Mouse (Mus musculus) CD4-positive, CD25-positive, alpha-beta regulatory T cell, adult 2 months (primary cell): Measurements from ENCODE around the gene Ccdc130.

ENCODE experiments used
- DNase-seq: peaks from one replicate; pipeline ENCODE4 v3.0.0-alpha.2; 2012; ENCODE audit warnings: low read depth, low spot score

Ccdc130 gene

DNA sequence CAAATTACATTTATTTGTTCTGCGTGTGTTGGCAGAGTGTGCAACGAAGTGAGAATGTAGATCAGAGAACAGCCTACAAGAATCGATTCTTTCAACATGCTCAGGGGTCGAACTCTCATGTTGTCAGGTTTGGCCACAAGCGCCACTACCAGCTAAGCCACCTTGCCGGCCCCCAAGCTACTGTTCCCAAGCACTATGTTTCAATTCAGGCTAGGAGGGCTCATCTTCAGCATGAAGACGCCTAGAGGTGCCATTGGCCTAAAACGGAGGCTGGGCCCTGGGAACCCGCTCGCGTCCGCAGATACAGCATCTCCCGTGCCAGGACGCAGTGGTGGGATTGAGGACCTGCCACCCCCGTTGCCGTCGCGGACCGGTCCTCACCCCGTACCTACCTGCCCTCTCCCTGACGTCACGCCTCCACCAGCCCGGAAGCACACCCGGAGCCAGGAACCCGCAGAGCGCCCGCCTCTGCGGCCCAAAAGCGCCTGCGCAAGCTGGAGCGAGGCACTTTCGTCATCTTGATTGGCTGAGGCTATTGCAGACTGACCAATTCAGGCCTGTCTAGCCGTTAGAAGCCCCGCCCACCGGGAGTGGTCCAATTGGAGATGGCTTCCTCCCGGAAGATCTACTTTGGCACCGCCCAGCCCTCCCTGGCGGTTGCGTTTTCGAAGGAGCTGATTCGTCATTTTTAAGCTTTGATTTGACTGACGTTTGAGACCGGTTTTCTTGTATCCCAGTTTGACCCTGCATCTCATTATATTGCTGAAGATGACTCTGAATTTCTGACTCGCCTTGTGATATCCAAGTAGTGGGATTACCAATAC lies at the start of gene Ccdc130:
TSS of gene Ccdc130 (minus strand) at position 431 of the 824 bp plus-strand sequence.
- peak; percentile 100 for DNase-seq

DNA sequence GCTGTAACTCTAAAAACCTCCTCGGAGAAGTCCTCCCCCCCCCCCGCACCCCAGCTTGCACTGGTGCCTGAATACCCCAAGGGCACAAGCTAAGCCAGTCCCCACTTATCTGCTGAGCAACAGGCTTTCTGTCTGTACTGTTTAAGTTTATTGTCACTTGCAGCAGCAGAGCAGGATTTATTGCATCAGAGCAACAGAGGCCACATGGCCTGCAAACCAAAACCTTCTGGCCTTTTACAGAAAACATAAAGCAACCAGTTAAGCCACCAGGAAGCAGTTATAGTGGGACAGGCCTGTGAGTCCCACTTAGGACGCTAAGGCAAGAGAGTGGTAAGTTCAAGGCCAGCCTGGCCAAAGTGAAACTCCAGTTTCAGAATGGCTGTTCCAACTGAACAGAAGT lies 38.2 kb upstream of the Ccdc130 start:
- no peak for DNase-seq

DNA sequence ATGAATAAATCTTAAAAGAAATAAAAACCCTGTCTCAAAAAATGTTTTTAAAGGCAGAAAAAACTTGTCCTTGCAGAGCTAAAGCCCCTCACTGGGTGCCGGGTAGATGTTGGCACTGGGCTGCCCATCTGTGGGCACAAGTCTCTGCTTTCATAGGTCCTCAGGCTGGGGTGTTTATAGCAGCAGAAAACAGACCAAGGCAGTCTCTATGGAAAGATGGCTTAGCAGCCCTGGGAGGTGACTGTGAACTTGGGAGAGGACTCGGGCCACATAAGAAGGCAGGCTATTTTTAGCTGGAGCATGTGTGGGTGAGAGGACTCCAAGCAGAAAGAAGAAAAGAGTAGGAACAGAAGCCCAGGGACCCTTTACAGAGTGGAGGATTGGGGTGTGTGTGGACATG lies 33.8 kb upstream of the Ccdc130 start:
- DNase-seq, result no peak

DNA sequence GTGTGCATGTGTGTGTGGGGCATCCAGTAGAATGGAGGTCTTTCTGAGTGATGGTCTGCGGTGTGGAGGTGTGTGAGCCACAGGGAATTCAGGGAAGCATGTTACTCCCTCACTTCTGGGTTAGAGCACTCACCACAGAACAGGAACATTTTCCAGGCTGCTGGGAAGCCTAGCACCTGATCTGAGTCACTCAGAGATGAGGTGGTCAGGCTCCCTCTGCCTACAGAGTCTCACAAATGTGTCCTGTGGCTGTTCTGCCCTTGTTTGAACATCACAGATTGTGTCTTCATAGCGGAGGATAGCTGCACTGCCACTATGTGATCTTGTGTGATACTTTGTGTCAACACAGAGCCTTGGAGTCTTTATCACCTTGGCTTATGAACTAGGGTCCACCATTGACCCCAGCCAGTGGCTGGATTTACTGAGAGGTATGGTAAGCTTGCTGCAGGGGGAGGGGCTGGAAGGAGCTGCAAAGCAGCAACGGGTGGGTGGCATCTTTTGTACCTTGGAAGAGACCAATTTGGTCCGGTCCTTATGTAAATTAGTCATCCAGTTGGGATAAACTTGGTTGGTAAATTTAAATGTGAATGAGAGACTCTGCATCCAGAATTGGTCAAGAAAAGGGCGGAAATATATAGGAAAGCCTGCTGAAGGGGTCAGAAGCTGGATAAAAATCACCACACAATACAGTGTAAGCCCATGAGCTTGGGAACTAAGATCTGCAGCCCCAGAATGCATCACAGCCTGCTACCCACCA lies 27.0 kb upstream of the Ccdc130 start:
- DNase-seq, result no peak

DNA sequence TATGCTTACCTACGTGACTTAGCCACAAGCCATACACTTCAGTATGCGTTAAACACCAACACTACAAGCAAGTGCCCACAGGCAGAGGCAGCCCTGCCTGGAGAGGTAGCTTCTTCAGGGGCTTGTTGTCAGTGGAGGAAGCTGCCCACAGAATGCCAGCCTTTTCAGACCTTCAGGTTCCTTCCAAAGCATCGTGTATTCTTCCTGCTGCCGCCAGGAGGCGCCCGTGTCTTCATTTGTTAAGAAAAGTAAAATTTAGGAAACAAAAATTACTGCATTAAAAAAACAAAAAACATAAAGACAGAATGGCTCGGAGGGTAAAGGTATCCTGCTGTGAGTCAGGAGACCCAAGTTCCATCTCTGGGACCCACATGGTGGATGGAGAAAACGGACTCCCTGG lies 21.5 kb upstream of the Ccdc130 start:
- DNase-seq, result peak; percentile 81

DNA sequence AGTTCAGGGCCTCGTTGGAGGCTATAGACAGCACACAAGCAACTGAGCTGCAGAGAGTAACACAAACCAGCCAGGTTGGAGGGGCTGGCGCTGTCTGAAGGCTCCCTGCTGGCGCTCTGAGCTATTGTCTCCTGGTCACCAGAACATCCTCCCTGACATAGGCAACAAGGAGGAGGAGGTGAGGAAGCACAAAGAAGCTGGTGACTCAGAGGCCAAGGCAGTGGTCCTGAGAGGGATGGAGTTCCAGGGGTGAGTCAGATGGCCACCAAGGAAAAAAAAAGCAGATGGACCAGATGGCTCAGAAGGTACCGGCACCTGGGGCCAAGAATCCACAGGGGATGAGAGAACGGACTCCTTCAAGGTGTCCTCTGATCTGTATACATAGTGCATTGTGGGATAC lies 20.9 kb upstream of the Ccdc130 start:
- no peak for DNase-seq

DNA sequence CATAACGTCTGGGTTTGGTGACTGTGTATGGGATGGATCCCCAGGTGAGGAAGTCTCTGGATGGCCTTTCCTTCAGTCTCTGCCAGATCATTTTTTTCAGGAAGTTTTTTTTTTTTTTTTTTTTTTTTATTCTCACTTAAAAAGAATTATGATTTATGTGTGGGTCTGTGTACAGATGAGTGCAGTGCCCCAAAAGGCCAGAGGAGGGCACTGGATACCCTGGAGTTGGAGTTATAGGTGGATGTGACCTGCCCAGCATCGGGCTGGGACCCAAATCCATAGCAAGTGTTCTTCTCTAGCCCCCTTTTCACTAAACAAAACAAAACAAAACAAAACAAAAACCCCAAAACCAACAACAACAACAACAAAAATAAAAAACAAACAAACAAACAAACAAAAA lies 18.7 kb upstream of the Ccdc130 start:
- peak; percentile 51 for DNase-seq

DNA sequence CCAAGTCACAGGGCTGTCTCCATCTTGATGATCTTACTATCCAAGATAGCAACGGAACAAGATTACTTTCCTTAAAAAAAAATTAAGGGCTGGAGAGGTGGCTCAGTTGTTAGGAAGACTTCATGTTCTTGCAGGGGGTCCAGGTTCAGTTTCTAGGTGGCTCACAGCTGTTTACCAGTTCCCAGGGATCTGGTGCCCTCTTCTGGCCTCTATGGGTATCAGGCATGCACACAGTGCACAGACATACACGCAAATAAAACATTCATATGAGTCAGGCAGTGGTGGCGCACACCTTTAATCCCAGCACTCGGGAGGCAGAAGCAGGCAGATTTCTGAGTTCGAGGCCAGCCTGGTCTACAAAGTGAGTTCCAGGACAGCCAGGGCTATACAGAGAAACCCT lies 15.5 kb upstream of the Ccdc130 start:
- peak; percentile 70 for DNase-seq

DNA sequence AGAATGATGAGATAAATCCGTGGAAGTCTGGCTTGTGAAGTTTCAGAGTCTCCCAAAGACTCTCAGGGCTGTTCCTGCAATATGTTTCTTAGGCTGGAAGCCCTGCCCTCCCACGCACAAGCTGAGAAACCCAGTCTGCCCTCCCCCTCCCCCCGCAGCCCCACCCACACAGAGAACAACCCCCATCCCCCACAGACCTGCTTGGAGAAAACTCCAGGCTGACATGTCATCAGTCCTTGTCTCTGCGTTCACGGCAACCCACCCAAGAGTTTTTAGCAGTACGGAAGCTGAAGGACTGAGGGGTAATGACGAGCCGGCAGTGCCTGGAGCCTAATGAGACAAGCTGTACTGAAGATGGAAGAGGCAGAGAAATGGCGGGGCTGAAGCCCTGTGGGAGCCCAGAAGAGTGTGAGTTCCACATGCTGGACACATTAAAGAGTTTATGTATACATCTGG lies 14.5 kb upstream of the Ccdc130 start:
- no peak for DNase-seq

DNA sequence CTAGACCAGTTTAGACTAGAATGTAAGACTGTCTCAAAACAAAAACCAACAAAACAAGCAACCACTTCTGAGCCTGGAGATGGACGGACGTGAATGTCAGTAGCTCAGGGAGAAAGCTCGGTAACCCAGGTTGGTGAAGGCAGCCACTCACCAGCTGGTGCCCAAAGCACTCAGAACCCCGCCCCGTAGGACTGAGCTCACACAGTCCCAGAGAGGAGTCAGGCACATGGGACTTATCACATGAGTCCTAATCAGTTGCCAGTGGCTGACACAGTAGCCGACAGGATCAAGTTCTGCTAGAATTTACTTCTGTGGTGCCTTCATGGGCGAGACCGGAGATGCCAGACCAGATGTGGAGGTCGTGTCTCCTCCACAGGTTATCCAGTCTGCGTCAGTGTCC lies 10.6 kb upstream of the Ccdc130 start:
- DNase-seq, result no peak

DNA sequence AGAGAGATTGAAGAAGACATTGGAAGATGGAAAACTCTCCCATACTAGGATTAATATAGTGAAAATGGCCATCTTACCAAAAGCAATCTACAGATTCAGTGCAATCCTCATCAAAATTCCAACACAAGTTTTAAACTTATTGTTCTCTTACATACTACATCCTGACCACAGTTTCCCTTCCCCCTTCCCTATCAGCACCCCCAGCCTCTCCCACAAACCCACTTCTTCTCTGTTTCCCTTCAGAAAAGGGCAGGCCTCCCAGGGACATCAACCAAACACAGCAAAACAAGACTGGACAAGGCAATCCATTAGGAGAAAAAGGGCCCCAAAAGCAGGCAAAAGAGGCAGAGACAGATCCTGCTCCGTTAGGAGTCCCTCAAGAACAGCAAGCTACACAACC lies 6.3 kb upstream of the Ccdc130 start:
- DNase-seq, result no peak

DNA sequence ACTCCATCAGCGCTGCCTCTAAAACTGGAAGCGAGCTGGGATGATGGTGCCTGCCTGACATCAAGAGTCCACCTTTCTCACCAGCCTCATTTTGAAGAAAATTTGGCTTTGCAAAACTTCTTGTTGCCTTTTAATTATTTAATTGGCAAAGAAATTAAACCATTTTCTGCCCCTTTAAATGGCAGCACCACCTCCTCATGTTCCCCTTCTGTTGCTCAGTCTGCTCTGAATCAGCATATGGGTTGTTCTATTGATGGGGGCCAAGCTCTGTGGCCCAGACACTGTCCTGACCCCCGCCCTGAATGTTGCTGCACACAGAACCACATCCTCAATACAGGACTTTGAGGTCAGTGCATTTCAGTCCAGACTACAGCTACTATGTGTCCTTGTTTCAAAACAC lies 3.8 kb upstream of the Ccdc130 start:
- no peak for DNase-seq

DNA sequence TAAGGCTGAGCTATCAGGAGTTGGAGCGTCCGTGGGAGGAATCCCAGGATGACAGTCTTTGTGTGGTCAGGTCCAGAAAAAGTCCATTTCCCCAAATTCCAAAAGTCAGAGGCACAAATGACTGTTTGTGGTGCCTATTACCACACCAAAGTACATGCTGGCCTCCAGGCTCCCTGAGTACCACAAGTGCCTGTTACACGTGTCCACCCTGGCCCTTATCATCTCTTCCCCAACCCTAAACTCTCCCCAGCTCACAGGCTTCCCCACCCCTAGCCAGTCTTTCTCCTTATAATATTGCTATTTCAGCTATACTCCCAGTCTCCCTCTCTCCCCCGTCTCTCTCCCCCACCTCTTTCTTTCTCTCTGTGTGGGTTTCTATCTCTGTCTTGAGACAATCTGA lies 2.1 kb upstream of the Ccdc130 start:
- no peak for DNase-seq

DNA sequence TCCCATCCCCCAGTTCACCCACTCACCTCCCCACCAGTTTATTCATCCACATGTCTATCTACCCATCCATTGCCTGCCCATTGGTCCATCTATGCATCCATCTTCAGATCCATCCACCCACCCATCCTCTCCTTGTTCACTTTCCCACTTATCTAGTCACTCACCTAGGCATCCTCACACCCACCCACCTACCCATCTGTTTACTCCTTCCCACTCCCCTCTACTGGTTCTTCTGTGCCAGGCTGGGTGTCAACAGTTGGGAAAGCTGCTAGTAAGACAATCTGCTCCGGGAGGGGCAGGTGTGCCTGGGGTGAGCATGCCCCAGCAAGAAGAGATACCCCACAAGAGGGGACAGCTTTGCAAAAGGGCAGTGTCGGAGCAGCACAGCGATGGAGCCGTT lies 9.1 kb downstream of the Ccdc130 start:
- no peak for DNase-seq

DNA sequence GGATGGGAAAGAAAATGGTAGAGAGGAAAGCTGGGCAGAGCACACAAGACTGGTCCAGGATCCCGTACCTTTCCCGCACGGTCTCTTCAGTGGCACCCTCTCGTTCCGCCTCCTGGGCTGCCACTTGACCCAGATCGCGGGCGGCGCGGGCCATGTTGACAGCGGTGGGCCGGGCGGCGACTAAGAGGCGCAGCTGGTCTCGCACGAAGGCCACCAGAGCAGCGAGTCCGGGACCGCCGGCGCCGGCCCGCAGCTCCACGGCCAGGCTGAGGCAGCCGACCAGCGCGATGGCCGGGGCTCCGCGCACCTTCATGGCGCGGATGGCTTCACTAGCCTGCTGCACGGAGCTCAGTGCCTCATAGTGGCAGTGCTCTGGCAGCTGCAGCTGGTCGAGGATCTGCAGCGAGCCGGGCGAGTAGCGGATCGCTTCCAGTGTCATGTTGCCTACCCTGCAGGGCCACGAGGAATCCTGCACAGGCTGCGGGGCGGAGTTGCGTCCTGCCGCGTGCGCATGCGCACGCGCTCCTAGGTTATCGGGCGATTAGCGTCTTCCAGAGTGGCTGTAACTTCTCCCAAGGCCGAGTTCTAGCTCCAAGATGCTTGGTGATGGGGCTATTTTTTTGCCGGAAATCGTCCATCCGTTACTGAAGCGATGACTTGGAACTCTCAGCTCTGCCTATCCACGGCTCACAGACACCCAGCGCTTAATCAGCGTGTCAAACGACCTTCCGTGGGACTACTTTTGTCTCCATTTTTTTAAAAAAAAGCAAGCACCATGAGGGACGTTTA lies 13.2 kb downstream of the Ccdc130 start, which contains the start of gene Mri1:
TSS of gene Mri1 (minus strand) at position 505 of the 789 bp plus-strand sequence.
- DNase-seq, result peak; percentile 92

DNA sequence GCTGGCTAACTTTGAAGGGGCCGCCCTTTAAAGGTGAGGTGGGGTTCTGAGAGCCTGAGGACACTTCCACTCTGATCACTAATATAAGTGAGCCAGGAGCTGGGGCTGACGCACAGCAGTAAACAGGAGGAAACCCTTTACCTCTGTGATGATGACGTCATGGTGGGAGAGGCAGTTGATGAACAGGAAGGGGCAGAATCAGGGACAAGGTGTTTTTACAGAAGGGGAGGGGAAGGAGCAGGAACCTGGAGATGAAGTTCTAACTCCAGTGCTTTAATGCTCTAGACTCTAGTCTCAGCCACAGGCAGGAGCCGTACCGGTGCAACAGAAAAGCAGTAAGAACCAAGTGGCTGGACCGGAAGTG lies 13.7 kb downstream of the Ccdc130 start:
- peak; percentile 83 for DNase-seq

DNA sequence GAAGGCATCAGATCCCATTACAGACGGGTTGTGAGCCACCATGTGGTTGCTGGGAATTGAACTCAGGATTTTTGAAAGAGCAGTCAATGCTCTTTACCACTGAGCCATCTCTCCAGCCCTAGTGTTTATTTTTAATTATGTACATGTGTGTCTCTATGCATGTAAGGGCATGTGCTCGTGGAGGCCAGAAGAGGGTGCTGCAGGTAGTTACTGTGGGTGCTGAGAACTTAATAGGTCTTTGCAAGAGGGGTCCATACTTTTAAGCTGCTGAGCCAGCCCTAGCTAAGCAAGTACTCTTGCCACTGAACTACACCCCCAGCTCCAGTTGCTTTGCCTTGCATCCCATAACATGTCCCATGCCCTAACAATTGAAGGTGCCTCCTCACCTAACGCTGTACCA lies 14.3 kb downstream of the Ccdc130 start:
- DNase-seq, result peak; percentile 49

DNA sequence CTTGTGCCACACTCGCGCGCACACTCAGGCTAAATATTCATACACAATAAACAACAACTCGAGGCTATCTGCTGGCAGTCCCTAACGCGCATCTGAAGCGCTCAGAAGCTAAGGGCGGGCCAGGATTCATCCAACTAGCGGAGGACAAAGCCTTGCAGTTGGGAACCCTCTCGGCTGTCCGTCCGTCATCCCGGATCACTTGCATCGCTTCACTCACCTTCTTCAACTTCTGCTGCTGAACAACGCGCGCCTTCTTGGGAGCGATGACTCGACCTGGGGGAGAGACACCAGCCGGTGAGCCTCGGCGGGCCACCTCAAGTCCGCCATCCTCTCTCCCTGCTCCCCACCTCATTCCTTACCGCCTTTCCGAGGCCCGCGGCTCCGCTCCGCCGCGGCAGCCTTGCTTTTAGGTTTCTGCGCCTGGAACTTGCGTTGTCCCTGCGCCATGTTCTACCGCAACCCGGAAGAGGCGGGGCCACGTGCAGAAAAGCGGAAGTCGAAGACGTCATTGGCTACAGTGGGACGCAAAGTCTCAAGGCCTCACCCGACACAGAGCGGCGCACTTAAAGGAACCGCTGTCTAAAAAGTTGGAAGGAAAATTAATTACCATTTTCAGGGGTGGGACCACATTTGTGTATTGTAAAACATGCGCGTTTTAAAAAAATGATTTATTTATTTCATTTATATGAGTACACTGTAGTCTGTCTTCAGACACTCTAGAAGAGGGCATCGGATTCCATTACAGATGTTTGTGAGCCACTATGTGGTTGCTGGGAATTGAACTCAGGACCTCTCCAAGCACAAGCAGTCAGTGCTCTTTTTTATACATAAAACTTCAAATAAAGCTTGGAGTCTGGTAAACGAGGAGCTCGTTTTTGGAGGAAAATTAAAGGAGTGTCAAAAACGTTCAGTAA lies 20.7 kb downstream of the Ccdc130 start, which contains the start of gene D8Ertd738e:
TSS of gene D8Ertd738e (minus strand) at position 463 of the 914 bp plus-strand sequence.
- DNase-seq, result peak; percentile 97

DNA sequence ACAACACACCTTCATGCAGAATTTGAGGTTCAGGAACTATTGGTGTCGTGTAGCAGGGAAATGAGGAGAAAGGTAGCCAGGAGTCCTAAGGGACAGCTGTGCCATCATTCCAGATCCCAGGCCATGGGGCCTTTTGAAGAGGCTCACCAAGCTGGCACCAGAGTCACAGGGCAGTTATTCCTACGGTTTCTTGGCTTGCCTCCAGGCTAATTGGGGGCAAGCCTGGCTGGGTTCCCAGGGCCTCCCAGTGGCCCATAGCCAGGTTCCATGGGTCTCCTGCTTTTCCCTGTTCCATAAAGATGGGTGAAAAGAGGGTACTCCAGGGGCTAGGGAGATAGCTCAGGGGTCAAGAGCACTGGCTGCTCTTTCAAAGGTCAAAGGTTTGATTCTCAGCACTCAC lies 28.4 kb downstream of the Ccdc130 start:
- no peak for DNase-seq

DNA sequence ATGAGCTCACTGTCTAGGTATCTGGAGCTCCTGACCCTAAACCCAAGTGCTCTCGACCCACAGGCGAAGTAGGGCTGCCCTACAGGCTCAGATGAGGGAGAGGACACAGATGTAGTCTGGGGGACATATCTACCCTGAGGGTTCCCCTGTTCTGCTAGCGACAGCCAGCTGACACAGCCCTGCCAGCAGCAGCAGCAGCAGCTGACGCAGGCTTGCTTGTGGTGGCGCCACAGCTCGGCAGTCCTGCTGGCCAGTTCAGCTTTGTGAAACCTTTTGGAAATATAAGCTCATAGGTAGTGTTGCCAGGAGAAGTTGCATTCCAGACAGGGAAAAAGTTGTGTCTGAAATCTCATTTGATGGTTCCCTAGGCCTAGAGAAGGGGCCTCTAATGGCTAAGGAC lies 29.0 kb downstream of the Ccdc130 start:
- DNase-seq, result no peak
